Mouse (Mus musculus) retina, adult 2 months (tissue): Measurements from ENCODE around the gene Slc16a1.
A peak's percentile ranks its signal among the peaks of the same experiment; 100 is the strongest.

Experiments
- DNase-seq: peaks from one replicate; pipeline ENCODE4 v3.0.0-alpha.2; 2012; ENCODE audit warnings: low read depth, low spot score

Slc16a1 gene

DNA sequence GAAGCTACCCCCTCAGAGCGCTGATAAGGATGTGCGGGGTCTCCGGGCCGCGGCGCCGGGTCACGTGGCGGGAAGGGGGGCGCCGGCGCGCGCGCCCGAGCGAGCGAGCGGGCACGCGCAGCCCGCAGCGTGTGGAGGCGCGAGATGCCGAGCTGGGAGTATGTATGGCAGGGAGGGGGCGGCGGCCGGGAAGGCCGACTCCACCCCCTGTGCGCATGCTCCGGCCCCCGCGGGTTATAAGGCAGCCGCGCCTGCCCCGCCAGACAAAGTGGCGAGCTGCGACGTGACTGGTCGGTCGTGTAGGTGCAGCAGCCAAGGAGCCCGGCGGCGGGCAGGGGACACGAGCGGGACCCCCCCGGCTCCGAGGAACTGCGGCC lies at the start of gene Slc16a1:
Slc16a1 (plus strand) TSS at position 266 of the 377 bp plus-strand sequence.
- DNase-seq, result peak; percentile 82

DNA sequence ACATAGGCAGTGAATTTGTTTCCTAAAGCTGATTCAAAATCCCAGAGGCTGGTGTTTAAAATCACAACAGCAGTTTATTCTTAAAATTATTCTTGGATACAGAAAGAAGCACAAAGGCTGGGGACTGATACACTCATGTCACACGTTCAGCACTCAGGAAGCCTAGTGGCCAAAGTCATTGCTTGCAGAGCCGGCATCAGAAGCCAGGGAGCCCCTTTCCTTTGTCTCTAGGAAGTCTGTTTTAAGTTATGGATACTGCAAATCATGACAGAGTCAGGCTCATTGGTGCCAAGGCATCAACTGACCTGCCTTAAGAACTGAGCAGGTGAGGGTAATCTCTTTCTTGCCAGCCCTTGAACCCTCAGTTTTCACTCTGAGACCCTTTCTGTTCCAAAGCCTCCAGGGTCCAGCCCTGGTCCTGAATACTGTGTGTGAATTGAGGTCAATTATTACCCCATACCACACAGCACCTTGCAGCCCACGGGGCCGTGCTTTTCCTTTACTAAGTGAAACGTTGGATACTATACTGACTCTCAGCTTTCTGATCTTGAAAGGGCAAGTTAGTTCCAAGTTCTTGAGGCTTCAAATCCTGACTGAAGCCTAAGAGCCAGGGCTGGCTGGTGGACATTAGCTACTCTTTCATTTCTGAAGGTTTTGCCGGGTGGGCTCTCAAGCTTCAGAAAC lies 41.9 kb upstream of the Slc16a1 start:
- DNase-seq, result no peak

DNA sequence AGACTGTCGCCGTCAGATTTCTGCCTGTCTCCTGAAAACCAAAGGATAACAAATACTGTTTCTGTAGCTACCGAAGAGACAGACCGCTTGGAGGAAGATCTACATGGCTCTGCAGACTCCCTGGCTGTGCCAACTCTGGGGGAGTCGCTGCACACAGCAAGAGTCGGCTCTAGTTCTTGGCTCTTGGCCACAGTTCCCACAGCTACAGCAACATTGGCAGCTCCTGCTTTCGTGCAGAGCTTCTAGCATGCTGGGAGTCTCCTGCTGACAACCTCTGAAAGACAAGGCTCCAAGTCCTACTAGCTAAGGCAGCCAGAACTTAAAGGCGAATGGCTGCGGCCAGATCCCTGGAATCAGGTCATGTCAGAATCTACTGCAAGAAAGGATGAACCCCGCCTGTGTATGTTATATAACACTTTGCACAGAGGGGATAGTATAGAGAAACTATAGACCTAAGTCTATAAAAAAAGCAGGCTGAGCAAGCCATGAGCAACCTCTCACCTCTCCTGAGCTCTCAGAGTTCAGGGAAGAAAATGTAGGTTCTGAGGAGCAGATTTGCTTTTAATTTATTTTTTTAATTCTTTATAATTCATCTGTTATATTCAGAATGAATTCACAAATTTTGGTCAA lies 41.2 kb upstream of the Slc16a1 start:
- no peak for DNase-seq

DNA sequence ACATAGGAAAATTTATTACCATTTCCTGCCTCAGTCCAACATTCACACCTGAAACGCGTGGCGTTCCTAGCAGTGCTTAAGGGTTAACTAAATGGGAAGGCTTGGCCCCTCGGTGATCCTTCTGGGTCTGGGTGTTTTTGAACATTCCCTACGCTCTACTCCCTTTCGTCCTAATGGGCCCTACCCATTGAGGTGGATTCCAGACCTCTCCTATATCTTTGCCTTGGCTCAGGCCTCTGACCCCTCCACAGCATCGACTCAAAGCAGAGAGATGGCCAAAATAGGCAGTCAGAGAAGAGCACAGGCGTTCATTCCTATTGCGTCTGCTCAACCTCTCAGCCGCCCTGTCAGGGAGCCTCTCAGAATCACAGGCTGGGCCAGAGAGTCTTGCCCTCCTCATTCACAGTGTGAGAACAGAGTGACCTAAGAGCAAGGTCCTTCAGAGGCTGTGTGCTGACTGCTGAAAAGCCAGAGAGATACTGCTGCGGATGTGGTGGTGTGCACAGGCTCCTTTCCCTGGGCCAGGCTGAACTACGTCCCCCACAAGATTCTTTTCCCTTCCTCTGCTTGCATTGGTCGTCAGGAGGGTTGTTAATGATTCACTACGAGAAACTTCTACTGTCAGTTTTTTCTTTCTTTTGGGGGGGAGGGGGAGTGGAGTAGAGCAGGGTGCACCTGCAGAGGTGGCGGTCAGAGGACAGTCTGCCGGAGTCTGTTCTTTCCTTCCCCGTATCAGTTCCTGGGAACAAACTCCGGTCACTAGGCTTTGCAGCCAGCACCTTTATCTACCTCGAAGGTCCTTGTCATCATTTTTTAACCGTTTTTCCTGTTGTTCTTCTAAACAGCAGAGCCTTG lies 38.9 kb upstream of the Slc16a1 start:
- no peak for DNase-seq

- no peak for DNase-seq
Measured at GRCm38 (mm10) chr3:104600691-104601090, 37.8 kb upstream of the Slc16a1 start.

DNA sequence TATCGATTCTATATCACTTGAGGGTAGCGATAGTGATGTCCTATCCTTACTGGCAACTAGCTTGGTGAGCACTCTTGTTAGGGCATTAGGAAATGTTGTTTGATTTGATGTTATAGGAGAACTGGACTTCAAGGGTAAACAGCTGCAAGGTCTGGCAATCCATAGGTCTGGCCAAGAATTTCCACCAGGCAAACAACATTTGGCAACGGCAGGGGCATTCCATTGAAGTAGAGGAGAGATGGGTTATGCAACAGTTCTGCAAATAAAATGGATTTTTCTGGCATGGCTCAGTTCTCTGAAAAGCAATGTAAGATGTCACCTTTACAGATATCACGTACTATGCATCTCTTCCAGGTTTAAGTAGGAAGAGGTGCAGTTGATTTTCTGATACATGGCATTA lies 36.8 kb upstream of the Slc16a1 start:
- DNase-seq, result no peak

DNA sequence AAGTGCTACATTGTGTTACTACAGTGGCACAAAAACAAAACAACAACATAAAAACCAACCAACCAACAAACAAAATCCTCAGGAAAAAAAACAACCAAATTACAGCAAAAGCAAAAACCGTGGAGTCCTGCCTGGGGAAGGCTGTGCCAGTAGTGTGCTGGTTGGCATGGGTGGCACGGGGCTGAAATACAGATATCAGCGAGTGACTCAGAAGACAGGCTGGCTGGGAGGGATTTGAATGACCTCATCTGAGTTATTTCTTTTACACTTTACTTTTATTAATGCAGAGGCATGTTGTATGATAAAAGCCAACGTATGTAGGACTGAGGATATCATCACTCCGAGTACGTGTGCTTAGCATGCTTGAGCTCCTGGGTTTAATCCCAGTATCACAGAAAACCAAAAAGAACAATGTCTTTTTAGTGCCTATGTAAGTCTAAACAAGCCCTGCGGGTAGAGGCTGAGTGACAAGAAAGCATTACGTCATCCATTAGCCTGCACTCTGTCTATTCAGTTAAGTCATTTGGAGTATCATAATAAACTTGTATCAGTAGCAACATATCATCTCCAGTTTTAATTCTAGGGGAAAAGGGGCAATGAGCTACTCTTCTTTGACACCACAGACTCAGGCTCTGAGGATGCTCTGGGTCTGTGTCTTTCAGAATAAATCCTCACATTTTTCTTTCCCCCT lies 28.6 kb upstream of the Slc16a1 start:
- no peak for DNase-seq

DNA sequence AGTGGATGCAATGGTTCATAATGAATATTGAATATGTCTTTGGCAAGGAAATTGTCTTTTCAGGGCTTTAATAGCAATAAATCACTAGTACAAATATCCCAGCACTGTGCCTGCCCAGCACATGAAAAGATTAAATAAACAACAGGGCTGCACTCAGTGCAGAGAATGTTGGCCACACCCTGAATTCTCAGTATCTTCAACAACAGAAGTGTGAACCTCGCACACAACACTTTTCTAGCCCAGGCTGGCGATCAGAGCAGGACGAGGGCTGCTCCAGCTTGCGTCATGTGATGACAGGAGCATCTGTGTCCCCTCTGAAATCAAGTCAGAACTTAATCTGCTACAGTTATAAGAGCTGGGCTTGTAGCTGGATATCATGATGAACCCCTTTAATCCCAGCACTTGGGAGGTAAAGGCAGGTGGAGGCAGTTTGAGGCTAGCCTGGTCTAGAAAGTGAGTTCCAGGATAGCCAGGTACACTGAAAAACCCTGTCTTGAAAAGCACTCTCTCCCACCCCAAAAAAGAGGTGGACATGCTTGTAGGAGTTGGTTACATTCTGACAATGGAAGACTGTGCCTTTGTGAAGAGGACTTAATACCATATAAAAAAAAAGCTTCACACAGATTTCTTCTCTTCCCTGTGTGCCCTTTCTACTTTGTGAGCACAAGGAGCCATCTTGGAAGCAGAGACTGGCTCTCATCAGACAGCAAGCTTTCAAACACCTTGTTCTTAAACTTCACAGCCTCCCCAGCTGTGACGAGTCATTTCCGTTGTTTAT lies 27.8 kb upstream of the Slc16a1 start:
- no peak for DNase-seq

DNA sequence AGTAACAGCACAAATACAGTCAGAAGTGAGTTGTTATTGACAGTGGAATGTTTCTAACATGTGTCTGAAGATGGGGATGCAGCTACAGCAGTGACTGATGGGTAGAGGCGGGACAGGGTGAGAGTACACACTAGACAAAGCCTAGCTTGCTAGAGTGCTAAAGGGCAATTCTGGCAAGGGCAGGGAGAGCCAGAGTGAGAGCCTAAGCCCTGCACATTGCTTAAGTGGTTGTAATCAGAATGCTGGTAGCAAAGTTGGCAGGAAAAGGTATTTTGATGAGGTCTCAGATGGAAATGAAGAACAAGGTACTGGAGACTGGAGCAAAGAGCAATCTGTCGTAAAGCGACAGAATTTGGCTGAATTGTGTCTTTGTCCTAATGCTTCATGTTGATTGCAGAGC lies 26.5 kb upstream of the Slc16a1 start:
- DNase-seq, result no peak

DNA sequence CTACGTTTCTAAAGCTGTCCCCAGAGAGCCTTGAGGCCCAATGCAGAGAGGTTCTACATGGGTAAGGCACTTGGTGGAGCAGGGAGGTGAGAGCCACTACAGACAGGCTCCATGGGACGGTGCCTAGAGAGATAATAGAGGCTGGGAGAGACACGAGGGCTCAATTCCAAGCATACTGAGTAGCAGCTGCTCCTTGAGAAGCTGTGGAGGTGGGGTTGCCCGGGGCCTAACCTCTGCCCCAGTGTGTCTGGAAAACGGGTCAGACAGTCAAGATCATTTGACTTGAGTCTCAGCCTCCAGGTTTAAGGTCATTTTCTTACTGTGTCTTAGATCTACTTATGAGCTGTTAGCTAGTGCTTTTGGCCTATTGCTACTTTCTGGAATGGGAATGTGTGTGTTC lies 25.4 kb upstream of the Slc16a1 start:
- DNase-seq, result no peak

- DNase-seq, result no peak
Measured at GRCm38 (mm10) chr3:104614081-104614480, 24.4 kb upstream of the Slc16a1 start.

- DNase-seq, result no peak
Measured at GRCm38 (mm10) chr3:104615216-104615615, 23.3 kb upstream of the Slc16a1 start.

DNA sequence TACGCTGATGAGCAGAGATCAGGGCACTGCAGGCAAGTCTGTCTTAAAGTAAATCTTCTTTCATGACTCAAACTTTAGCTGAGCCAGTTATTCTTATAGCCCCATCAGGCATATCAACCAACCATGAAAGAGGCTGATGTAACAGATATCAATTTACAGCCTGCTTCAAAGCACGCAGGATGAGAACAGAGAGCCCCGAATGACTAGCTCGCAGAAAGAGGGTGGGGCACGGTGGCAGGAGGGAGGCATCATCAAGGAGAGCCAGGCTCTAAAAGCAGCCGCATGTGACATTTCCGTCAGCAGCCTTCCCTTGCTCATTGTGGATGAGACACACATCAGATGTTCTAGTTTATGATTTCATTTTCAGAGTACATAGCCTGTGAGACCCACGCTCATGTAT lies 22.3 kb upstream of the Slc16a1 start:
- DNase-seq, result no peak

GRCm38 (mm10) chr3:104621841-104622240 lies 16.6 kb upstream of the Slc16a1 start:
- no peak for DNase-seq

GRCm38 (mm10) chr3:104629810-104630209 lies 8.7 kb upstream of the Slc16a1 start:
- DNase-seq, result no peak

GRCm38 (mm10) chr3:104630941-104631340 lies 7.5 kb upstream of the Slc16a1 start:
- DNase-seq, result no peak

DNA sequence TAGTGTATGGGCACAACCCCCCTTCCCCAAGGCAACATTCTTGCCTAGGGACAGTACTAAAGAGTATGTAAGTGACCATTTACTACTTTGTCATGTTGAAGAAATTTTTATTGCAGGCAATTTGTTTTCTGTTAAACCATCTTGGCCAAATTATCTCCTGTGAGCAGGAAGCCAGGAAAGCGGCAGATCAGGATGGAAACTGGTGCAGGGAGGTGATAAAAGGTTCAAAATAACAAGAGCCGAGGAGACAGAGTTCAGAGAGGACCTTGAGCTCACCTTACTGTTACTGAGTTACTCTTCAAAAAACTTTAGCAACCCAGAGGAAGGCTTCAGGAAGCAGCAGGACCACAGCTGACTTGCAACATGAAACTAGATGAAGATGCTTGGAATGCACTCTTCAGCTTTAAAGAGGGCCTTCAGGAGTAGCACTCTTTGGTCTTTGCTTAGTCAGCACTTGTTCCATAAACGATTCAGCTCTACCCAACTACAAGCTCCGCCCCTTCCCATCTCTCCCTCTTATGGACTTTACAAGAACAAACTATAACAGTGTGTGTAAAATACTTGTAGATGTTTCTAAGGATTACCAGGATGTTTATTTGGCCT lies 5.8 kb upstream of the Slc16a1 start:
- DNase-seq, result no peak

DNA sequence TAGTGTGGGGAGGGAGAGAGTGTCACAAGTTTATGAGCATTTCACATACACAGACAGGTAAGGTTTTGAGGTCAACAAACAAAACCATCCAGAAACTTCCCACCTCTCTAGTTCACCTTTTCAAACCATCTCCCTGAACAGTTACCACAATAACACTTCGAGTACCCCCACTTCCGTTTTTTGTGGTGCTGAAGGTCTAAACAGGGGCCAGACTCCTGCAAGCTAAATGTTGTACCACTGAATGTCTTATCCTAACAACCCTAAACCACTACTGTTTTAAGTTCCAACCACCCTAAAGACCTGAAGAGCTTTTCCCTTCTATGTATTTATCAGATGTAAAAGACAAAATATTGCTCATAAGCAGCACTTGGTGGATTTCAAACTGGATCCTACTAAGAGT lies 2.0 kb upstream of the Slc16a1 start:
- no peak for DNase-seq

GRCm38 (mm10) chr3:104637427-104638402 lies 753 bp upstream of the Slc16a1 start:
- peak; percentile 60 for DNase-seq
